Mouse (Mus musculus): ENCODE results near the gene Myo16.

The Myo16 gene

GRCm38 (mm10) chr8:10174841-10175680, 21.4 kb downstream of the Myo16 start:
- DNase-seq (ENCODE audit: extremely low read depth, low read depth, low spot score) = no peak

- no peak for DNase-seq (ENCODE audit: extremely low read depth, low read depth, low spot score)
Observed at GRCm38 (mm10) chr8:10175976-10176375, 22.3 kb downstream of the Myo16 start.

- DNase-seq (ENCODE audit: extremely low read depth, low read depth, low spot score) = no peak
Observed at GRCm38 (mm10) chr8:10177131-10177530, 23.4 kb downstream of the Myo16 start.

- no peak for DNase-seq (ENCODE audit: extremely low read depth, low read depth, low spot score)
Observed at GRCm38 (mm10) chr8:10178986-10179385, 25.3 kb downstream of the Myo16 start.

- DNase-seq (ENCODE audit: extremely low read depth, low read depth, low spot score) = no peak
Observed at GRCm38 (mm10) chr8:10190607-10191006, 36.9 kb downstream of the Myo16 start.

GRCm38 (mm10) chr8:10198164-10198563, 44.5 kb downstream of the Myo16 start:
- no peak for DNase-seq (ENCODE audit: extremely low read depth, low read depth, low spot score)

GRCm38 (mm10) chr8:10199301-10199700, 45.6 kb downstream of the Myo16 start:
- no peak for DNase-seq (ENCODE audit: extremely low read depth, low read depth, low spot score)

GRCm38 (mm10) chr8:10200042-10200441, 46.3 kb downstream of the Myo16 start:
- DNase-seq (ENCODE audit: extremely low read depth, low read depth, low spot score) = no peak

- DNase-seq (ENCODE audit: extremely low read depth, low read depth, low spot score) = no peak
Observed at GRCm38 (mm10) chr8:10215023-10215422, 61.3 kb downstream of the Myo16 start.

- no peak for DNase-seq (ENCODE audit: extremely low read depth, low read depth, low spot score)
Observed at GRCm38 (mm10) chr8:10219761-10220276, 66.1 kb downstream of the Myo16 start.

GRCm38 (mm10) chr8:10222770-10223169, 69.1 kb downstream of the Myo16 start:
- DNase-seq (ENCODE audit: extremely low read depth, low read depth, low spot score) = no peak

- DNase-seq (ENCODE audit: extremely low read depth, low read depth, low spot score) = no peak
Observed at GRCm38 (mm10) chr8:10223528-10224194, 70.0 kb downstream of the Myo16 start.

- DNase-seq (ENCODE audit: extremely low read depth, low read depth, low spot score) = no peak
Observed at GRCm38 (mm10) chr8:10224305-10224971, 70.7 kb downstream of the Myo16 start.

GRCm38 (mm10) chr8:10225018-10225417, 71.3 kb downstream of the Myo16 start:
- DNase-seq (ENCODE audit: extremely low read depth, low read depth, low spot score) = no peak

- no peak for DNase-seq (ENCODE audit: extremely low read depth, low read depth, low spot score)
Observed at GRCm38 (mm10) chr8:10230746-10231369, 77.1 kb downstream of the Myo16 start.

GRCm38 (mm10) chr8:10234516-10234915, 80.8 kb downstream of the Myo16 start:
- no peak for DNase-seq (ENCODE audit: extremely low read depth, low read depth, low spot score)

GRCm38 (mm10) chr8:10243344-10243743, 89.6 kb downstream of the Myo16 start:
- DNase-seq (ENCODE audit: extremely low read depth, low read depth, low spot score) = no peak

- DNase-seq (ENCODE audit: extremely low read depth, low read depth, low spot score) = no peak
Observed at GRCm38 (mm10) chr8:10249156-10249555, 95.4 kb downstream of the Myo16 start.

GRCm38 (mm10) chr8:10255741-10256140, 102.0 kb downstream of the Myo16 start:
- DNase-seq (ENCODE audit: extremely low read depth, low read depth, low spot score) = no peak

- DNase-seq (ENCODE audit: extremely low read depth, low read depth, low spot score) = no peak
Observed at GRCm38 (mm10) chr8:10256563-10256962, 102.9 kb downstream of the Myo16 start.

- no peak for DNase-seq (ENCODE audit: extremely low read depth, low read depth, low spot score)
Observed at GRCm38 (mm10) chr8:10270094-10270493, 116.4 kb downstream of the Myo16 start.

Data from fat pad, adult 2 months (tissue).